Comparison of ENCODE assay signal across 30 mouse cellular contexts in the genomic region with DNA sequence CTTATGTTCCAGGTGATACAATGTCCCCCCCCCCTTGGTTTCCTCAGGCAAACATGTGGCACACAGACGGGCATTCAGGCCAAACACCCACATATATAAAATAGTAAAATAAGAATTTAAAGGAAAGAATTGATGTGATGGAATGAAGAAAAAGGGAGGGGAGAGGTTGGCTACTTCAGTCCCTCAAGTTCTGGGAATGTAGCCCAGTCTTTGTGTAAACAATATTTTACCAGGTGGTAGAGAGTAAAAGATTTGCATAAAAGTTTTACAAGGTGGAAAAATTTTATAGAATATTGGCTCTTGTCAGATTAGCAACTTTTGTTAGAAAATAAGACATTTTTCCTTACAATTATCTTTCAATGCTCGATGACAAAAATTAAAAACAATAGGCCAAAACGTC. TPM values are rescaled to one million over a fixed set of nuclear protein-coding genes. Genes with fewer than 3 reads are reported as not detected.
DNase-seq lines count a peak whose midpoint lies in the region; ATAC-seq and TF ChIP-seq lines count a peak whose summit lies in the region.
"Had no signal": no experiment of that assay in that cellular context is flagged by ENCODE, and none has a peak within 500 bp of the region (broad histone marks: within the 10 kb centered on the region; RNA-seq: fewer than 3 reads in every experiment).

No protein-coding gene starts in this region.

- DNase-seq in embryonic facial prominence, embryonic 14.5 days (ENCODE audit: low spot score): peak; percentile 52
- DNase-seq in embryonic facial prominence, embryonic 10.5 days (ENCODE audit: low spot score): no peak
- DNase-seq in lung, embryonic 14.5 days: peak; percentile 45
- DNase-seq in lung, postnatal 4 days: no peak
- peak; percentile 44 for DNase-seq in adipocyte (ENCODE audit: low spot score)
- DNase-seq in cerebellum, postnatal 14 days: no peak
- DNase-seq: adrenal gland, adult 8-10 months; adrenal gland, postnatal 25 days; B cell, adult 2 months; cerebellum, adult 11-12 months; cerebellum, adult 8-10 months; cerebellum, postnatal 25 days; forebrain, postnatal 0 days; gastrocnemius, postnatal 10 days; gastrocnemius, postnatal 36 days; heart, adult 2 months; heart, postnatal 14 days; heart, postnatal 4 days had no signal

- no peak overlapping the region for H3K4me2 ChIP-seq in embryonic facial prominence, embryonic 14.5 days (ENCODE audit: low read depth, low read length)
- H3K4me2 ChIP-seq in lung, embryonic 14.5 days: no peak overlapping the region
- no peak overlapping the region for H3K4me2 ChIP-seq in limb, embryonic 15.5 days
- H3K4me2 ChIP-seq in intestine, postnatal 0 days (replicated peaks; ENCODE audit: low read depth): no peak overlapping the region
- H3K4me2 ChIP-seq: embryonic facial prominence, embryonic 13.5 days; heart, embryonic 13.5 days; hindbrain, embryonic 14.5 days had no signal

- no peak for TF ChIP-seq CTCF in lung, embryonic 14.5 days (IDR thresholded peaks at IDR 0.05; ENCODE audit: low read depth)
- no peak for TF ChIP-seq CTCF in intestine, postnatal 0 days (IDR thresholded peaks at IDR 0.05; ENCODE audit: low read depth)

- H3K4me3 ChIP-seq in embryonic facial prominence, embryonic 14.5 days (ENCODE audit: low read depth, low read length): no peak overlapping the region
- H3K4me3 ChIP-seq in embryonic facial prominence, embryonic 10.5 days: no peak overlapping the region
- no peak overlapping the region for H3K4me3 ChIP-seq in lung, embryonic 14.5 days (ENCODE audit: low read depth, low read length)
- no peak overlapping the region for H3K4me3 ChIP-seq in limb, embryonic 15.5 days
- no peak overlapping the region for H3K4me3 ChIP-seq in intestine, postnatal 0 days (ENCODE audit: low read depth, low read length)
- H3K4me3 ChIP-seq: embryonic facial prominence, embryonic 13.5 days; heart, adult 2 months; heart, embryonic 10.5 days; heart, embryonic 13.5 days had no signal

- 56% methylated on average over 3 of the region's 3 CpGs for WGBS in embryonic facial prominence, embryonic 14.5 days
- 78% methylated on average over 3 of the region's 3 CpGs for WGBS in embryonic facial prominence, embryonic 10.5 days
- 47% methylated on average over 3 of the region's 3 CpGs for WGBS in lung, embryonic 14.5 days
- 35% methylated on average over 3 of the region's 3 CpGs for WGBS in limb, embryonic 15.5 days
- 55% methylated on average over 3 of the region's 3 CpGs for WGBS in intestine, postnatal 0 days

- 0 out of 2 replicates have a peak, but pooled peaks cover 4% of the 10 kb centered on the region for H3K4me1 ChIP-seq in embryonic facial prominence, embryonic 14.5 days (ENCODE audit: control insufficient read depth, insufficient read depth, low read length)
- peaks cover 9% of the 10 kb centered on the region; the same call in 1 of the 2 replicates for H3K4me1 ChIP-seq in embryonic facial prominence, embryonic 10.5 days
- H3K4me1 ChIP-seq in lung, embryonic 14.5 days (ENCODE audit: insufficient read depth): no peaks in the 10 kb centered on the region
- H3K4me1 ChIP-seq in limb, embryonic 15.5 days: peaks cover 17% of the 10 kb centered on the region
- H3K4me1 ChIP-seq in intestine, postnatal 0 days (replicated peaks; ENCODE audit: control insufficient read depth, insufficient read depth, low read length): no peaks in the 10 kb centered on the region; the same call in 1 of the 2 replicates

- no peaks in the 10 kb centered on the region for H3K9me3 ChIP-seq in embryonic facial prominence, embryonic 14.5 days (ENCODE audit: control insufficient read depth, low read length)
- no peaks in the 10 kb centered on the region for H3K9me3 ChIP-seq in embryonic facial prominence, embryonic 10.5 days
- no peaks in the 10 kb centered on the region for H3K9me3 ChIP-seq in lung, embryonic 14.5 days (ENCODE audit: low read depth, low read length)
- no peaks in the 10 kb centered on the region for H3K9me3 ChIP-seq in limb, embryonic 15.5 days
- H3K9me3 ChIP-seq in intestine, postnatal 0 days (ENCODE audit: control insufficient read depth): no peaks in the 10 kb centered on the region
- H3K9me3 ChIP-seq: embryonic facial prominence, embryonic 13.5 days; G1E; heart, embryonic 10.5 days; heart, embryonic 13.5 days had no signal

- H3K27ac ChIP-seq in embryonic facial prominence, embryonic 14.5 days (replicated peaks; ENCODE audit: low read depth, low read length): no peak overlapping the region
- no peak overlapping the region for H3K27ac ChIP-seq in embryonic facial prominence, embryonic 10.5 days (replicated peaks)
- H3K27ac ChIP-seq in lung, embryonic 14.5 days (ENCODE audit: low read depth): no peak overlapping the region
- H3K27ac ChIP-seq in limb, embryonic 15.5 days: peak overlapping the region; percentile 59; the same call in 1 of the 2 replicates
- no peak overlapping the region for H3K27ac ChIP-seq in intestine, postnatal 0 days (ENCODE audit: low read depth, low read length)
- H3K27ac ChIP-seq: embryonic facial prominence, embryonic 13.5 days; heart, adult 2 months; heart, embryonic 10.5 days; heart, embryonic 13.5 days; hindbrain, embryonic 14.5 days; hindbrain, postnatal 0 days had no signal

- no peak overlapping the region for H3K9ac ChIP-seq in embryonic facial prominence, embryonic 14.5 days (ENCODE audit: low read depth, low read length)
- no peak overlapping the region for H3K9ac ChIP-seq in lung, embryonic 14.5 days
- no peak overlapping the region for H3K9ac ChIP-seq in limb, embryonic 15.5 days
- no peak overlapping the region for H3K9ac ChIP-seq in intestine, postnatal 0 days (ENCODE audit: low read depth, low read length)
- H3K9ac ChIP-seq: embryonic facial prominence, embryonic 13.5 days; forebrain, postnatal 0 days; heart, embryonic 13.5 days; hindbrain, embryonic 14.5 days had no signal

- no peak for ATAC-seq in embryonic facial prominence, embryonic 14.5 days (ENCODE audit: low read depth)
- no peak for ATAC-seq in lung, embryonic 14.5 days (ENCODE audit: insufficient read depth)
- no peak for ATAC-seq in limb, embryonic 15.5 days (ENCODE audit: insufficient number of reproducible peaks, low FRiP score, low TSS enrichment, low read depth)
- ATAC-seq in intestine, postnatal 0 days: no peak
- ATAC-seq: forebrain, embryonic 14.5 days; forebrain, postnatal 0 days; hindbrain, postnatal 0 days; inflammation-experienced regulatory T-cells, adult 6 months had no signal

- H3K36me3 ChIP-seq in embryonic facial prominence, embryonic 14.5 days (ENCODE audit: control insufficient read depth, insufficient read depth, low read length): no peaks in the 10 kb centered on the region
- H3K36me3 ChIP-seq in embryonic facial prominence, embryonic 10.5 days (replicated peaks): no peaks in the 10 kb centered on the region
- H3K36me3 ChIP-seq in lung, embryonic 14.5 days (ENCODE audit: insufficient read depth): no peaks in the 10 kb centered on the region
- no peaks in the 10 kb centered on the region for H3K36me3 ChIP-seq in limb, embryonic 15.5 days
- no peaks in the 10 kb centered on the region for H3K36me3 ChIP-seq in intestine, postnatal 0 days (ENCODE audit: control insufficient read depth, insufficient read depth)
- H3K36me3 ChIP-seq: embryonic facial prominence, embryonic 13.5 days; G1E; heart, embryonic 10.5 days; heart, embryonic 13.5 days had no signal

- H3K27me3 ChIP-seq in embryonic facial prominence, embryonic 14.5 days (replicated peaks; ENCODE audit: control insufficient read depth, insufficient read depth, low read length): no peaks in the 10 kb centered on the region
- H3K27me3 ChIP-seq in embryonic facial prominence, embryonic 10.5 days (replicated peaks; ENCODE audit: low read depth, poor library complexity, severe bottlenecking): no peaks in the 10 kb centered on the region
- no peaks in the 10 kb centered on the region for H3K27me3 ChIP-seq in lung, embryonic 14.5 days (ENCODE audit: insufficient read depth, low read length)
- no peaks in the 10 kb centered on the region; the same call in 1 of the 2 replicates for H3K27me3 ChIP-seq in limb, embryonic 15.5 days
- H3K27me3 ChIP-seq in intestine, postnatal 0 days (replicated peaks; ENCODE audit: control insufficient read depth, insufficient read depth, low read length): no peaks in the 10 kb centered on the region
- H3K27me3 ChIP-seq: CH12.LX; embryonic facial prominence, embryonic 13.5 days; heart, embryonic 13.5 days had no signal

RNA-seq across cellular contexts. Expression of a gene that starts 4.9 kb away (rescaled TPM):
- polyA plus RNA-seq in embryonic facial prominence, embryonic 14.5 days (2014; fragmentation: Nextera tagmentation; extraction: Ambion mirVana): 0.30 and 0.45 TPM in 2 replicates
- polyA plus RNA-seq in embryonic facial prominence, embryonic 10.5 days (2016; fragmentation: Nextera tagmentation; extraction: Ambion mirVana): 0.16 TPM in 1 of 2 replicates, not detected in the other
- 0.47 and 0.53 TPM in 2 replicates for polyA plus RNA-seq in lung, embryonic 14.5 days (2014; fragmentation: Nextera tagmentation; extraction: Ambion mirVana)
- polyA plus RNA-seq in limb, embryonic 15.5 days (2015; fragmentation: Nextera tagmentation; extraction: Ambion mirVana): 0.55 and 1.2 TPM in 2 replicates
- polyA plus RNA-seq in intestine, postnatal 0 days (2015; fragmentation: Nextera tagmentation; extraction: Ambion mirVana): 1.0 and 1.4 TPM in 2 replicates
- polyA plus RNA-seq: forebrain, embryonic 11.5 days; G1E; heart, adult 2 months; heart, embryonic 13.5 days; hindbrain, embryonic 14.5 days had no signal

RNA-seq across cellular contexts. Expression of a gene that starts 10.5 kb away (rescaled TPM):
- 25.0 and 26.3 TPM in 2 replicates for polyA plus RNA-seq in embryonic facial prominence, embryonic 14.5 days (2014; fragmentation: Nextera tagmentation; extraction: Ambion mirVana)
- 10.4 and 13.0 TPM in 2 replicates for polyA plus RNA-seq in embryonic facial prominence, embryonic 10.5 days (2016; fragmentation: Nextera tagmentation; extraction: Ambion mirVana)
- 30.7 and 31.8 TPM in 2 replicates for polyA plus RNA-seq in lung, embryonic 14.5 days (2014; fragmentation: Nextera tagmentation; extraction: Ambion mirVana)
- 13.3 and 17.6 TPM in 2 replicates for polyA plus RNA-seq in limb, embryonic 15.5 days (2015; fragmentation: Nextera tagmentation; extraction: Ambion mirVana)
- 7.7 and 8.1 TPM in 2 replicates for polyA plus RNA-seq in intestine, postnatal 0 days (2015; fragmentation: Nextera tagmentation; extraction: Ambion mirVana)

Comparison
In these comparisons a context has a peak if more than half of its experiments do, and no peak if none do; other contexts are left out.
1. DNase-seq: peak in embryonic facial prominence, embryonic 14.5 days (single experiment), lung, embryonic 14.5 days (single experiment) and adipocyte (single experiment); none in embryonic facial prominence, embryonic 10.5 days (single experiment), lung, postnatal 4 days (0 of 2) and cerebellum, postnatal 14 days (0 of 2).